Mouse (Mus musculus): Measurements from ENCODE around the gene Jak1. TPM values are rescaled to one million over a fixed set of nuclear protein-coding genes. Genes with fewer than 3 reads are reported as not detected.

The Jak1 gene
- polyA plus RNA-seq, 1 experiment from 2014 or later, result 66.3 TPM

GRCm38 (mm10) chr4:101146891-101147655 is 118.0 kb downstream of the Jak1 start:
- ATAC-seq (ENCODE audit: low FRiP score), result no peak
- peaks cover 11% of the 10 kb centered on the region for H3K4me1 ChIP-seq (replicated peaks)
- no peak overlapping the region for H3K27ac ChIP-seq
- H3K27me3 ChIP-seq, result no peaks in the 10 kb centered on the region
- no peak overlapping the region for H3K4me3 ChIP-seq
- H3K36me3 ChIP-seq, result peaks cover 6% of the 10 kb centered on the region; the same call in 1 of the 2 replicates
- H3K4me2 ChIP-seq, result no peak overlapping the region
- no peak overlapping the region for H3K9ac ChIP-seq
- H3K9me3 ChIP-seq, result no peaks in the 10 kb centered on the region
- WGBS, result 92% methylated on average over 11 of the region's 11 CpGs

GRCm38 (mm10) chr4:101146047-101146745 is 118.9 kb downstream of the Jak1 start:
- Histone ChIP-seq H3K9ac (0 out of 2 replicates have a peak overlapping the region, but pooled peaks have one; percentile 30), H3K27me3 (no peaks in the 10 kb centered on the region), H3K4me2 (peak overlapping the region; percentile 22; the same call in 1 of the 2 replicates), H3K9me3 (no peaks in the 10 kb centered on the region), H3K36me3 (peaks cover 6% of the 10 kb centered on the region; the same call in 1 of the 2 replicates), H3K4me1 (replicated peaks) (peaks cover 11% of the 10 kb centered on the region), H3K4me3 (no peak overlapping the region), H3K27ac (no peak overlapping the region)
- 24% methylated on average over 9 of the region's 9 CpGs for WGBS
- ATAC-seq (ENCODE audit: low FRiP score), result peak; percentile 77

- Histone ChIP-seq H3K9me3 (no peaks in the 10 kb centered on the region), H3K4me1 (replicated peaks) (peaks cover 11% of the 10 kb centered on the region), H3K9ac (no peak overlapping the region), H3K4me3 (no peak overlapping the region), H3K4me2 (no peak overlapping the region), H3K36me3 (peaks cover 3% of the 10 kb centered on the region; the same call in 1 of the 2 replicates), H3K27me3 (no peaks in the 10 kb centered on the region), H3K27ac (no peak overlapping the region)
- no peak for ATAC-seq (ENCODE audit: low FRiP score)
- WGBS, result 70% methylated on average over 7 of the region's 7 CpGs
Measured at GRCm38 (mm10) chr4:101144790-101145189, 120.3 kb downstream of the Jak1 start.

DNA sequence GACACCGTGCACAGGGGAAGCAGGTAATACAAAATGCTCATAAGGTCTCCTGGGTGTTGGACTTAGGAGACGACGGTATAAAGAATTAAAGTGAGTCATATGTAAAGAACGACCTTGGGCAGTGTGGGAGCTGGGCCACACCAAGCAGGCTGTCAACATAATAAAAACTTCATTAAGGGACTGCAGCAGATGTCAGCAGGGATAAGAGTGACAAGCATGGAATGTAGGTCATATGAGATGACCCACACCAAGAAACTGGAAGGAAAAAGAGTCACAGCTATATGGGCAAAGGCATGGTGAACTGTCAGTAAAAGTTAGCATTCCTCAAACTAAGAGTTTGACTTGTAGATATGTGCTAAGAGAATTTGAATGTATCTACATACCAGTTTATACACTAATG is 120.7 kb downstream of the Jak1 start:
- no peak overlapping the region for H3K27ac ChIP-seq
- peaks cover 11% of the 10 kb centered on the region for H3K4me1 ChIP-seq (replicated peaks)
- no peaks in the 10 kb centered on the region for H3K9me3 ChIP-seq
- ATAC-seq (ENCODE audit: low FRiP score), result no peak
- H3K27me3 ChIP-seq, result no peaks in the 10 kb centered on the region
- H3K36me3 ChIP-seq, result peaks cover 3% of the 10 kb centered on the region; the same call in 1 of the 2 replicates
- H3K4me2 ChIP-seq, result no peak overlapping the region
- no peak overlapping the region for H3K9ac ChIP-seq
- 59% methylated on average over 4 of the region's 4 CpGs for WGBS
- H3K4me3 ChIP-seq, result no peak overlapping the region

- no peaks in the 10 kb centered on the region for H3K27me3 ChIP-seq
- WGBS, result 61% methylated on average over 4 of the region's 4 CpGs
- no peak overlapping the region for H3K9ac ChIP-seq
- H3K9me3 ChIP-seq, result no peaks in the 10 kb centered on the region
- peaks cover 11% of the 10 kb centered on the region for H3K4me1 ChIP-seq (replicated peaks)
- no peak for ATAC-seq (ENCODE audit: low FRiP score)
- no peak overlapping the region for H3K4me2 ChIP-seq
- peaks cover 3% of the 10 kb centered on the region; the same call in 1 of the 2 replicates for H3K36me3 ChIP-seq
- no peak overlapping the region for H3K27ac ChIP-seq
- H3K4me3 ChIP-seq, result no peak overlapping the region
Measured at GRCm38 (mm10) chr4:101143901-101144300, 121.2 kb downstream of the Jak1 start.

GRCm38 (mm10) chr4:101141768-101142167 is 123.3 kb downstream of the Jak1 start:
- H3K9ac ChIP-seq, result no peak overlapping the region
- no peaks in the 10 kb centered on the region for H3K9me3 ChIP-seq
- no peaks in the 10 kb centered on the region for H3K36me3 ChIP-seq
- 84% methylated on average over 5 of the region's 5 CpGs for WGBS
- no peak overlapping the region for H3K27ac ChIP-seq
- H3K4me2 ChIP-seq, result no peak overlapping the region
- H3K27me3 ChIP-seq, result no peaks in the 10 kb centered on the region
- peaks cover 11% of the 10 kb centered on the region for H3K4me1 ChIP-seq (replicated peaks)
- H3K4me3 ChIP-seq, result no peak overlapping the region
- ATAC-seq (ENCODE audit: low FRiP score), result no peak

GRCm38 (mm10) chr4:101137975-101138374 is 127.1 kb downstream of the Jak1 start:
- H3K4me2 ChIP-seq, result no peak overlapping the region
- 81% methylated on average over 11 of the region's 11 CpGs for WGBS
- ATAC-seq (ENCODE audit: low FRiP score), result no peak

DNA sequence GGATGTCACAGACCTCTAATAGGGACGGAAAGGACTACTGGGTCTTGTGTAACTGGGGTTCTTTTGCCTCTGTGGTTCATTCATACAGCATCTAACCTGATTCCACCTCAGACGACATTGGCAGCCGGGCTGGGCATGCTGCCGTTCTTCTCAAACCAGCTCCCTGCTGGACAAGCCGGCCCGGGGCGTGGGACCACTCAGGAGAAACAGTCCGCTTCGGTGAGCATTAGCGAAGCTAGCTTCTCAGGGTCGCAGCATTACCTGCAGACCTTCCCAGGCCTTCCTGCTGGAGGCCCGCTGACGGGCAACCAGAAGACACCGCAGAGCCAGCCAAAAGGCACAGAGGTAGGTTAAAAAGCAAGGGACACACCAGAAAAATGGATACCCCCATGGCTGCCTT is 129.2 kb downstream of the Jak1 start:
- no peak overlapping the region for H3K27ac ChIP-seq
- ATAC-seq (ENCODE audit: low FRiP score), result no peak
- peaks cover 3% of the 10 kb centered on the region; the same call in 1 of the 2 replicates for H3K4me1 ChIP-seq (replicated peaks)
- no peaks in the 10 kb centered on the region for H3K27me3 ChIP-seq
- H3K36me3 ChIP-seq, result peaks cover 5% of the 10 kb centered on the region; the same call in 1 of the 2 replicates
- no peak overlapping the region for H3K9ac ChIP-seq
- no peak overlapping the region for H3K4me3 ChIP-seq
- WGBS, result 90% methylated on average over 14 of the region's 14 CpGs
- no peak overlapping the region for H3K4me2 ChIP-seq
- no peaks in the 10 kb centered on the region for H3K9me3 ChIP-seq

More at GRCm38 (mm10) chr4:101137975-101138374, 127.1 kb downstream of the Jak1 start:
- Histone ChIP-seq H3K4me1 (replicated peaks) (no peaks in the 10 kb centered on the region; the same call in 1 of the 2 replicates), H3K4me3 (no peak overlapping the region), H3K27ac (no peak overlapping the region), H3K9me3 (no peaks in the 10 kb centered on the region), H3K36me3 (no peaks in the 10 kb centered on the region), H3K27me3 (no peaks in the 10 kb centered on the region), H3K9ac (no peak overlapping the region)

DNA sequence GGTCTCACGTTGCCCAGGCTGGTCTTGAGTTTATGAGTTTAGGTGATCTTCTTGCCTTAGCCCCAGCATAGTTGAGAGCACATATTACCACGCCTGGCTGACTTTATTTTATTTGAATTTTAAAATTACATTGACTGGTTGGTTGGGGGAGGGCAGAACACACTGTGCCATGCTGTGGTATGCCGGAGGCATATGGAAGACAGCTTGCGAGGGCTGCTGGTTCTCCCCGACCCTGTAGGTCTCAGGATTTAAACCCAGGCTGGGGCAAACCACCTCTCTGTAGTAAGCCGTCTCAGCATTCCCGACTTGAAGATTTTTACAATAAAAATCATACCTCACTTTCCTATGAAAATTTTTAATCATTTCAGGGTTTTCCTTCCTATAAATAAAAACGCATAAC is 130.1 kb downstream of the Jak1 start:
- no peaks in the 10 kb centered on the region for H3K9me3 ChIP-seq
- H3K27me3 ChIP-seq, result no peaks in the 10 kb centered on the region
- no peak overlapping the region for H3K4me2 ChIP-seq
- H3K36me3 ChIP-seq, result peaks cover 5% of the 10 kb centered on the region; the same call in 1 of the 2 replicates
- H3K4me3 ChIP-seq, result no peak overlapping the region
- no peak overlapping the region for H3K27ac ChIP-seq
- H3K4me1 ChIP-seq (replicated peaks), result peaks cover 3% of the 10 kb centered on the region; the same call in 1 of the 2 replicates
- no peak overlapping the region for H3K9ac ChIP-seq
- 82% methylated on average over 8 of the region's 8 CpGs for WGBS
- ATAC-seq (ENCODE audit: low FRiP score), result no peak

DNA sequence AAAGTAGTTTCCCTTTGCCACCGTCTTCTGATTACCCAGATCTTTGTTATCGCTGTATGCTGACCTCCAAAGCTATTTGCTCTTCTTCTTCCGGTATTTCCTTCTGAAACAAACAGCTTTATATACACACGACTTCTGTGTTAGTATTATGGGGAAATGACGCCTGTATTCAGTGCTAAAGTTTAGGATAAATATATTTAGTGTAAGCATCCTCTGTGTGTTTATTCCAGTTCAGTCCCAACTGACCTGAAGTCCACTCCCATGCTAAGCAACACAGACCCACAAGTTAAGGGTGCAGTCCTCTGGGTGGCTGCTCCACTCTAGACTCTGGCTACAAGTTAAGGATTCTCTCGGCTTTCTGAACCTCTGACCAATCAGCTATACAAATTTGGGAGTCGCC is 144.1 kb downstream of the Jak1 start:
- 85% methylated on average over 7 of the region's 7 CpGs for WGBS
- Histone ChIP-seq H3K27ac (no peak overlapping the region), H3K4me1 (replicated peaks) (no peaks in the 10 kb centered on the region), H3K4me3 (no peak overlapping the region), H3K9me3 (no peaks in the 10 kb centered on the region), H3K36me3 (0 out of 2 replicates have a peak, but pooled peaks cover 6% of the 10 kb centered on the region), H3K9ac (no peak overlapping the region), H3K4me2 (no peak overlapping the region), H3K27me3 (no peaks in the 10 kb centered on the region)
- ATAC-seq (ENCODE audit: low FRiP score), result no peak

DNA sequence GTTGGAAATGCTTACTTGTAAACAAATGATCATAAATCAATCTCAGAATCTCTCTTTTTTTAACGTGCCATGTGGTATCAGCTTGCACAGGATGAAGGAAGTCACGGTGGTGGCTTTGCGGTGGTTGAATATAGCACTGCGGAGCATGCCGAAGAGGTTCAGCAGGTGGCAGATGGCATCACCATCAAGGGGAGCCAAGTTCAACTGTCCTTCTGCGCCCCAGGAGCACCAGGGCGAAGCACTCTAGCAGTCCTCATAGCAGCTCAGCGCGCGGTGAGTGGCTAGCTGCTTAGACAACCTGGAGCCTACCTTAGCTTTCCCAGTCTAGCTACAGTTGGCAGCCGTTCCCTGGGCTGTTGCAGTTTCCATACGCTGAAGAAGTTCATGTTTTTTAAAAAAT is 158.0 kb downstream of the Jak1 start:
- H3K36me3 ChIP-seq, result peaks cover 19% of the 10 kb centered on the region
- H3K9me3 ChIP-seq, result peaks cover 16% of the 10 kb centered on the region
- no peak overlapping the region for H3K4me3 ChIP-seq
- H3K4me2 ChIP-seq, result no peak overlapping the region
- H3K4me1 ChIP-seq (replicated peaks), result no peaks in the 10 kb centered on the region
- H3K27ac ChIP-seq, result no peak overlapping the region
- no peak overlapping the region for H3K9ac ChIP-seq
- no peak for ATAC-seq (ENCODE audit: low FRiP score)
- WGBS, result 90% methylated on average over 12 of the region's 12 CpGs
- no peaks in the 10 kb centered on the region for H3K27me3 ChIP-seq

All from hindbrain, embryonic 13.5 days (tissue).